Mouse (Mus musculus): ENCODE results near the gene Foxj1.
A peak's percentile ranks its signal among the peaks of the same experiment; 100 is the strongest.

Foxj1 gene

GRCm38 (mm10) chr11:116337531-116337930 lies 2.3 kb upstream of the Foxj1 start:
- DNase-seq: no peak

GRCm38 (mm10) chr11:116337000-116337399 lies 1.8 kb upstream of the Foxj1 start:
- no peak for DNase-seq

GRCm38 (mm10) chr11:116336393-116336792 lies 1.2 kb upstream of the Foxj1 start:
- DNase-seq: no peak

- no peak for DNase-seq
Observed at GRCm38 (mm10) chr11:116334417-116334782, 799 bp downstream of the Foxj1 start.

- no peak for DNase-seq
Observed at GRCm38 (mm10) chr11:116333526-116334416, 1.4 kb downstream of the Foxj1 start.

- no peak for DNase-seq
Observed at GRCm38 (mm10) chr11:116332983-116333270, 2.3 kb downstream of the Foxj1 start.

GRCm38 (mm10) chr11:116332232-116332982 lies 2.8 kb downstream of the Foxj1 start:
- DNase-seq: peak; percentile 66

GRCm38 (mm10) chr11:116330211-116330518 lies 5.0 kb downstream of the Foxj1 start:
- DNase-seq: no peak

- DNase-seq: peak; percentile 46
Observed at GRCm38 (mm10) chr11:116329314-116330210, 5.6 kb downstream of the Foxj1 start.

- DNase-seq: no peak
Observed at GRCm38 (mm10) chr11:116326963-116327603, 8.1 kb downstream of the Foxj1 start.

GRCm38 (mm10) chr11:116318719-116319659 lies 16.2 kb downstream of the Foxj1 start:
- DNase-seq: peak; percentile 90

GRCm38 (mm10) chr11:116312359-116312758 lies 22.8 kb downstream of the Foxj1 start:
- peak; percentile 47 for DNase-seq

GRCm38 (mm10) chr11:116311169-116311568 lies 24.0 kb downstream of the Foxj1 start:
- DNase-seq: no peak

GRCm38 (mm10) chr11:116309601-116310000 lies 25.6 kb downstream of the Foxj1 start:
- DNase-seq: no peak

GRCm38 (mm10) chr11:116307762-116308531 lies 27.3 kb downstream of the Foxj1 start:
- DNase-seq: no peak

GRCm38 (mm10) chr11:116307019-116307725 lies 28.0 kb downstream of the Foxj1 start, which contains the start of gene Exoc7:
Gene Exoc7 (minus strand): TSS chr11:116307233.
- DNase-seq: no peak

GRCm38 (mm10) chr11:116306126-116306982 lies 28.8 kb downstream of the Foxj1 start:
- peak; percentile 97 for DNase-seq

- DNase-seq: no peak
Observed at GRCm38 (mm10) chr11:116305423-116305822, 29.8 kb downstream of the Foxj1 start.

GRCm38 (mm10) chr11:116298621-116299020 lies 36.6 kb downstream of the Foxj1 start:
- DNase-seq: no peak
